Mouse (Mus musculus) stomach, embryonic 16.5 days (tissue): ENCODE measurements around the gene Ly6g6d. TPM values are rescaled to one million over a fixed set of nuclear protein-coding genes. Genes with fewer than 3 reads are reported as not detected.

ENCODE experiments used
- ATAC-seq: fragments of 200-750 bp; cut with Nextera tagmentation; 2 replicates; pipeline ENCODE4 v1.8.0; 2017; ENCODE audit warnings: moderate number of reproducible peaks, moderate TSS enrichment; ENCODE audit not compliant: insufficient read depth, low FRiP score
- H3K27ac ChIP-seq: fragments of 300-500 bp; sonication (generic); 2 replicates; pipeline ENCODE4 v1.5.1; 2014; ENCODE audit warnings: low read length
- H3K27me3 ChIP-seq: fragments of 300-500 bp; sonication (generic); 2 replicates; pipeline ENCODE4 v1.6.1; 2014; ENCODE audit warnings: low read length, control low read depth, mixed read lengths; ENCODE audit not compliant: control insufficient read depth, insufficient read depth
- H3K36me3 ChIP-seq: fragments of 300-500 bp; sonication (generic); 2 replicates; pipeline ENCODE4 v1.6.1; 2014; ENCODE audit warnings: low read length; ENCODE audit not compliant: control insufficient read depth, insufficient read depth
- H3K4me1 ChIP-seq: fragments of 300-500 bp; sonication (generic); 2 replicates; pipeline ENCODE4 v1.6.1; 2014; ENCODE audit warnings: low read length, control low read depth, mixed read lengths; ENCODE audit not compliant: control insufficient read depth, insufficient read depth
- H3K4me2 ChIP-seq: fragments of 300-500 bp; sonication (generic); 2 replicates; pipeline ENCODE4 v1.6.1; 2014; ENCODE audit warnings: low read depth, low read length, mixed read lengths
- H3K4me3 ChIP-seq: fragments of 300-500 bp; sonication (generic); replicated peaks from 2 replicates; pipeline ENCODE4 v1.5.1; 2014; ENCODE audit warnings: mild to moderate bottlenecking, low read length
- H3K9ac ChIP-seq: fragments of 300-500 bp; sonication (generic); 2 replicates; pipeline ENCODE4 v1.6.1; 2014; ENCODE audit warnings: low read length
- H3K9me3 ChIP-seq: fragments of 300-500 bp; sonication (generic); replicated peaks from 2 replicates; pipeline ENCODE4 v1.6.1; 2016; ENCODE audit warnings: low read length, control low read depth; ENCODE audit not compliant: control insufficient read depth
- WGBS: fragments of 180-500 bp; shearing (Covaris S2); extraction: QIAGEN DNeasy Blood & Tissue Kit; methylation state at CpG from one replicate; pipeline ENCODE4 v1.1.7; 2014; 5-methylcytosine and 5-hydroxymethylcytosine counted together
- polyA plus RNA-seq: library from polyadenylated mRNA; unstranded; fragments of >200 nt; fragmentation: Nextera tagmentation; extraction: Ambion mirVana; gene quantifications from 2 replicates; pipeline ENCODE4 v1.2.1, GENCODE M21; 2015

Ly6g6d gene
- polyA plus RNA-seq, 1 experiment from 2014 or later: 3.2 TPM

DNA sequence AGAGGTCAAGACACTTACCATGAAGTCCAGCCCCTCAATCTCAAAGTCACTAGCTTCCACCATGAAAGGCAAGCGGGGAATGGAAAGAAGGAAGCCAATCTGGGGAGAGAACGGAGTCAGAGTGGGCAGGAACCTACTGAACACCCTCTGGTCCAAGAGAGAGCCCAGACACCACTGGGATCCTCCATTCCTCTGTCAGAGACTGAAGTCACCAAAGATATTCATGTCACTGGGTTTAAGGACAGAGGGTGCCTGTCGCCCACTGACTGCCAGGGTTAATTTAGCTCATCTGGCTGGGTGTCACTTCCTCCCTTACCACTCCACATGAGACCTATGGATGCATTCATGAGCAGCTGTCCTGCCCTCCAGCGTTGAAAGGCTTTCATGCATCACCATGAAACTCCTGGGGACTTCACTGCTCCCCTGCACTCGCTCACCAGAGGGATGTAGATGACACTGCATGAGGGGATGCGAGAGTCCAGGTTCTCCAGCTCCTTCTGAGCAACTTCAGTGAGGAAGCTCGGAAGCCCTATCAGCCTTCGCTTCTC, 45.5 kb downstream of the Ly6g6d start:
- no peak overlapping the region for H3K4me3 ChIP-seq
- no peaks in the 10 kb centered on the region for H3K9me3 ChIP-seq
- no peak overlapping the region for H3K4me2 ChIP-seq
- no peak for ATAC-seq
- H3K27me3 ChIP-seq: no peaks in the 10 kb centered on the region
- no peaks in the 10 kb centered on the region for H3K36me3 ChIP-seq
- H3K4me1 ChIP-seq: peaks cover 10% of the 10 kb centered on the region
- 67% methylated on average over 8 of the region's 8 CpGs for WGBS
- H3K27ac ChIP-seq: no peak overlapping the region
- no peak overlapping the region for H3K9ac ChIP-seq

DNA sequence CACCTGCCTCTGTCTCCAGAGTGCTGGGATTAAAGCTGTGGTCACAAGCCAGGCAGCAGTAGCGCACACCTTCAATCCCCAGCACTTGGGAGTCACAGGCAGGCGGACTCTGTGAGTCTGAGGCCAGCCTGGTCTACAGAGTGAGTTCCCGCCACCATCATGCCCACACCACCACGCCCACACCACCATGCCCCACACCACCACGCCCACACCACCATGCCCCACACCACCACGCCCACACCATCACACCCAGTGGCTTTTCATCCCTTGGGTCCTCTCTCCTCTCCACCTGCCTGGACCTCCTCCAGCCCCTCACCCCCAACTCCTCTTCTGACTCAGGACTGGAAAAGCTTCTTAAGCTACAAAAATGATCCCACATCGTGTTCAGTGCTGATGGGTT, 46.0 kb downstream of the Ly6g6d start:
- no peak overlapping the region for H3K9ac ChIP-seq
- no peak overlapping the region for H3K4me2 ChIP-seq
- ATAC-seq: no peak
- 79% methylated on average over 7 of the region's 7 CpGs for WGBS
- H3K4me3 ChIP-seq: no peak overlapping the region
- H3K27ac ChIP-seq: no peak overlapping the region
- no peaks in the 10 kb centered on the region for H3K9me3 ChIP-seq
- no peaks in the 10 kb centered on the region for H3K27me3 ChIP-seq
- no peaks in the 10 kb centered on the region for H3K36me3 ChIP-seq
- peaks cover 14% of the 10 kb centered on the region for H3K4me1 ChIP-seq

DNA sequence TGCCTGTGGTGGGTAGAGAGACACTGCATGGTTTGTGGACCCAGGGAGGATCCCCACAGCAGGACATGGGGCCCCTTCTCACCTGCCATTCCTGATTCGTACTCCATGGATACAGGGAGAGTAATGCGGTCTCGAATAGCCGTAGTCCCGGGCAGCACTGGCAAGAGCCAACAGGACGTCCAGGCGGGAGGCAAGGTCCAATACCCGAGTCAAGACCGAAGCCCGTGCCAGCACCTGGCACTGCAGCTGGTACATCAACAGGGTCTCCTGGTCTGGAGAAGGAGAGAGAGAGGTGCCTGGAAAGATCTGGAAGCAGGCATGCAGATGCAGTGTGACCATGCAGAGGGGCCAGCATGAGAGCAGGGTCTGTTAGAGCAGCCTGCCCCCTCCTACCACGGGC, 46.6 kb downstream of the Ly6g6d start:
- 84% methylated on average over 11 of the region's 11 CpGs for WGBS
- Histone ChIP-seq H3K9ac (no peak overlapping the region), H3K4me3 (no peak overlapping the region), H3K4me1 (peaks cover 18% of the 10 kb centered on the region), H3K4me2 (no peak overlapping the region), H3K36me3 (no peaks in the 10 kb centered on the region), H3K27me3 (no peaks in the 10 kb centered on the region), H3K9me3 (no peaks in the 10 kb centered on the region), H3K27ac (no peak overlapping the region)
- ATAC-seq: no peak

DNA sequence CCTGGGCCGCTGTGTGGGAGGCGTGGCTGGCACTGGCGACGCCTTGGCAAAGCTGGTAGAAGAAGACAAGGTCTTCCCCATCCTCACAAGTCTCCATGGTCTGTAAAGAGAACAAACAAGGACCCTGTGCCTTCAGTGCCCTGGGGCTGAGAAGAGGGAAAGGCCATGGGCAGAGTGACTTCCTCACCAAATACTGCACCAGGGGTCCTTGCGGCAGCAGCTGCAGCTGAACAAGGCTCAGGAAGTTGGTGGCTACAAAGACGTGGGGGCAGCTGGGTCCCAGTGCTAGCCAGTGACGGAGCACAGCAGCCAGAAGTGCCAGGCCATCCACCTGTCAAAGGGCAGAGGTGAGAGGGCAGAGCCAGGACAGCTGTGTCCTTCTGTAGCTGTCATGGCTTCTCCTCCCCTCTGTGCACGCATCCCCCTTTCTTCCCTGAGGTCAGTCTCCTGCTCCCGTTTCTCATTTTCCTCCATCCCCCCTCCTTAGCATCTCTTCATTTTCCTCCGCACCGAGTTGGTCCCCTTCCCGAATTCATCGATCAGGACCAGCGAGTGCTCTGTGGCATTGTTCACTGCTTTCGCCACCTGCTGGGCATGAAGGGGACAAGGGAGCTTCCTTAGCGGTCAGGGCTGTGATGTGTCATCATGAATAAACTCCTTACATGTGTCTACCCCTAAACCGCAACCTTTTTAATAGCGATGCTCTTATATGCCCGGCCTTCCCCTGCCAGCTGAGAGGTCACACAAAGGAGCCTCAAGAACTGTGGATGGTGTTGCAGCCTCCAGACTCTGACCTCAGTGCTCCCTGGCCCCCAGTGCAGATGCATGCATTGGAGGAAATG, 48.0 kb downstream of the Ly6g6d start:
- ATAC-seq: no peak
- no peak overlapping the region; the same call in 1 of the 2 replicates for H3K9ac ChIP-seq
- WGBS: 37% methylated on average over 19 of the region's 19 CpGs

DNA sequence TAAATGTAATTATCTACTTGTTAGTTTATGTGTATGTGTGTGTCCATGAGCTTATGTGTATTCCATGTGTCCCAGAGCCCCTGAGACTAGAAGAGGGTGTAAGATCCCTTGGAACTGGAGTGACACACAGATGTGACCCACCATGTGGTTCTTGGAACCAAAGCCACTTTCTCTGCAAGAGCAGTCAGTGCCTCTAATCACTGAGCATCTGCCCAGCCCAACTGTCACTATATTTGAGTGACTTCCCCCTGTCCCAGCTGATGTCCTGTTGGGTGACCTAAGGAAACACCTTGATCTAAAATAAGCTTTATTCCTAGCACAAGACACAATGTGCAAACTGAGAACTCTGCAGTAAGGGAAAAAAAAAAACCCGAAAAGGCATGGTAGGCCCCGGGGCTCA, 49.5 kb downstream of the Ly6g6d start:
- Histone ChIP-seq H3K4me3 (no peak overlapping the region), H3K4me2 (no peak overlapping the region), H3K36me3 (no peaks in the 10 kb centered on the region), H3K4me1 (peaks cover 28% of the 10 kb centered on the region), H3K27ac (no peak overlapping the region), H3K27me3 (no peaks in the 10 kb centered on the region), H3K9me3 (no peaks in the 10 kb centered on the region), H3K9ac (no peak overlapping the region)
- 71% methylated on average over 2 of the region's 2 CpGs for WGBS
- ATAC-seq: no peak

More for the DNA sequence above, 48.0 kb downstream of the Ly6g6d start:
- H3K4me1 ChIP-seq: peaks cover 24% of the 10 kb centered on the region
- no peak overlapping the region for H3K4me3 ChIP-seq
- H3K27ac ChIP-seq: no peak overlapping the region
- H3K4me2 ChIP-seq: no peak overlapping the region
- H3K27me3 ChIP-seq: no peaks in the 10 kb centered on the region
- H3K9me3 ChIP-seq: no peaks in the 10 kb centered on the region
- H3K36me3 ChIP-seq: no peaks in the 10 kb centered on the region

DNA sequence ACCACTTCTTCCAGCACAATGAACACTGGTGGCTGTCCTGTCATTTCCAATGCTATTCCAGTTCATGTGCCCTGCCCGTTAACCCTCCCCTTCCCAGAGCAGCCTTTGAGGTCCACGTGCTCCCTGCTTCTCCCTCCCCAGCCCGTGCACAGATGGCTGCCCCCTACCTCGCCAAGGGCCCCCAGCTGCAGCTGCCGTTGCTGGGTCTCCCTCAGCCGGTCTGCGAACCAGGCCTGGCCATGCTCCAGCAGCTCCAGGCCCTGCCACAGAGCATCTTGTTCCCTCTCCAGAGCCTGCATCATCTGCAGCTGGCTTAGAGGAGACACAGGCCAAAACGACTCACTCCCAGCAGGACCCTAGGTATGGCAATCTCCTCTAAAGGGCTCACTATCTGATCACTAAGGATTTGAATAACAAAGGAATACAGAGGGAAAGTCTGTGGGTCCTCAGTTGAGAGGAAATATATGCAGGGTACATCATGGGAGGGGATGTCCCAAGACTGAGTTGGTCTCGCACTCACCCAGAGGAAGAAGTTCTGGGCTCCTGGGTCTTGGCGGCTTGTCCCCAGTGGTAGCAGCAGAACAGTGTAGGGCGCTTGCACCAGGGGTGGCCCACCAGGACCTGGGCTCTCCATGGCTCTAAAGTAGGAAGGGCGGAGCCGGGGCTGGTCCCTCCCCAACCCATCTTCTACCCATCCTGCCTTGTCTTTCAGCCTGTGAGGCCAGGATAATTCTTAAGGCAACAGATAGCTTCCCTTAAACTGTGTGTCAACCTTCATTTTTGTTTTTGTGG, 50.4 kb downstream of the Ly6g6d start, which contains the start of gene Sapcd1:
Gene Sapcd1, minus strand, starts transcription at position 740 of the 792 bp plus-strand sequence.
- ATAC-seq: peak; percentile 59; the same call in 1 of the 2 replicates
- Histone ChIP-seq H3K9me3 (no peaks in the 10 kb centered on the region), H3K9ac (peak within 1 kb of the TSS; percentile 56), H3K4me3 (peak within 1 kb of the TSS; percentile 28), H3K27ac (peak within 1 kb of the TSS; percentile 84), H3K36me3 (no peaks in the 10 kb centered on the region), H3K4me2 (peak within 1 kb of the TSS; percentile 38), H3K4me1 (peaks cover 28% of the 10 kb centered on the region), H3K27me3 (no peaks in the 10 kb centered on the region)
- 45% methylated on average over 13 of the region's 13 CpGs for WGBS

DNA sequence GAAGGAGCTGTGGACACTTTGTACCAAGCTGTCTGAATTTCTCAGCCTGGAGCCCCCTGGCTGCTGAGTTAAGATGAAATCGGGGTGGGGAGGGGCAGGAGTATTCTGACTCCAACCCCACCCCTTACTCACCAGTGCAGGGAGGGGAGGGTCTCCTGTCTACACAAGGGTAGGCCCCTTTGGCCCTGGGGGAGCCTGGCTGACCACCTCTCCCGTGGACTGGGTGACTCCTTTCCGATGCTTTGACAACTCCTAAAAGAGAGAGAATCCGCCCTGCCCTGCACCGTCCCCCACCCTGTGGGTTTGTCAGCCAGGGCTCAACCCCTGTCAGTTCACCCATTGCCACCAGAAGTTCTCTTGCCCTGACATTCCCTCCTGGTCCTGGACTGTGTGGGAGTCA, 51.7 kb downstream of the Ly6g6d start:
- Histone ChIP-seq H3K27ac (peak overlapping the region; percentile 84), H3K27me3 (no peaks in the 10 kb centered on the region), H3K36me3 (no peaks in the 10 kb centered on the region), H3K4me1 (peaks cover 38% of the 10 kb centered on the region), H3K9me3 (no peaks in the 10 kb centered on the region), H3K4me3 (0 out of 2 replicates have a peak overlapping the region, but pooled peaks have one; percentile 9), H3K4me2 (peak overlapping the region; percentile 38), H3K9ac (peak overlapping the region; percentile 27; the same call in 1 of the 2 replicates)
- WGBS: 73% methylated on average over 5 of the region's 5 CpGs
- no peak for ATAC-seq

DNA sequence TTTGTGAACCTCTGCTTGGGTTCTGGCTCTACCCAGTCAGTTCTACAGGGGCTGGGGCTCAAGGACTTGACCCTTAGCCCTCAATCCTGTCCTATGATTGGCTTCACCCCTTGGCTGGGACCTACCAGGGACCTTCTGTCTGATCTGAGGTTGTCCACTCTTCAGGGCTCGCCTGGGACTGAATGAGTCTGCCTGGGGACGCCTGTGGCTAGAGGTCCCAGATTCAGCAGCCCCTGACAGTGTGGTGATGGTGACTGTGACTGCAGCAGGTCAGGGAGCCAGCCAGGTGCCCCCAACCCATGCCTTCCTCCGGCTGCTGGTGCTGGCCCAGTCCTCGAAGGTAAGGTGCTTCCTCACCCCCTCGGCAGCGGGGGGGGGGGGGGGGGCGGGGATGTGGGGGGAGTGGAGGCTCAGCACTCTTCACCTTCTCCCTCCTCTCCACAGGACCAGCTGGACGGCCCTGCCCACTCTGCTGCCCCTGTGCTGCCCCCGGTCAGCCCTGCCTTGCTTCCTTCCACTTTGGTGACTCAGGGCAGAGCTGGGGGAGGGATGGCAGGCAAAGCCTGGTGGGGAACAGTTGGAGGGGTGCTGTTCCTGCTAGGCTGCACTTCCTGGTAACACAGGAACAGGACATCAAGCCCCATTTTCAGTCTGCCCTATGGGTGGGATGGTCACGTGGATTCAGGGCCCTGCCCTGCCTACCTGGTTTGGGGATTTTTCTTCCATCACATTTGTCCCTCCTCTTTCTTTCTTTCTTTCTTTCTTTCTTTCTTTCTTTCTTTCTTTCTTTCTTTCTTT, 53.0 kb downstream of the Ly6g6d start:
- Histone ChIP-seq H3K36me3 (no peaks in the 10 kb centered on the region), H3K4me1 (peaks cover 40% of the 10 kb centered on the region), H3K27ac (no peak overlapping the region), H3K9ac (0 out of 2 replicates have a peak overlapping the region, but pooled peaks have one; percentile 4), H3K4me3 (no peak overlapping the region), H3K4me2 (no peak overlapping the region), H3K9me3 (no peaks in the 10 kb centered on the region), H3K27me3 (no peaks in the 10 kb centered on the region)
- ATAC-seq: no peak
- WGBS: 61% methylated on average over 10 of the region's 10 CpGs
